In the genomic region with DNA sequence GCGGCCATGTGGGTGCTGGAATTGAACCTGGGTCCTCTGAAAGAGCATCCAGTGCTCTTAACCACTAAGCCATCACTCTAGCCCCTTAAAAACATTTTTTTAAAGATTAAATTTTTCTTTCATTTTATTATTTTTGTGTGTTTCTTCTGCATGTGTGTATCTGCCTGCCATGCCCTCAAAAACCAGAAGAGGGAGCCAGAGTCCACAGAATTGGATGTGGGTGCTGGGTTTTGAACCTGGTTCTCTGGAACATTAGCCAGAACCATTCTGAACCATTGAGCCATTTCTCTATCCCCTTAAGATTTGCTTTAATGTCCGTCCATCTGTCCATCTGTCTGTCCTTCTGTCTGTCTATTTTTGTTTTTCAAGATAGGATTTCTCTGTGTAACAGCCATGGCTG, we compare ENCODE assay signal across 8 mouse cellular contexts. TPM values are rescaled to one million over a fixed set of nuclear protein-coding genes. Genes with fewer than 3 reads are reported as not detected.
DNase-seq lines count a peak whose midpoint lies in the region; TF ChIP-seq lines count a peak whose summit lies in the region.

No protein-coding gene starts in this region.

- H3K27ac ChIP-seq in bone marrow, adult 2 months (ENCODE audit: control insufficient read depth, insufficient read depth, low read depth, low read length, poor library complexity), result no peak overlapping the region

- H3K4me1 ChIP-seq in bone marrow, adult 2 months (ENCODE audit: control insufficient read depth, insufficient read depth, low read length), result peaks cover 9% of the 10 kb centered on the region; the same call in 1 of the 2 replicates

- H3K4me3 ChIP-seq in bone marrow, adult 2 months (replicated peaks; ENCODE audit: control insufficient read depth, low read depth, low read length), result no peak overlapping the region

- intact Hi-C loops in left cerebral cortex, postnatal 4 days (cut with DNase I), result loop anchor here (5.0 kb wide), 1 partner anchor 54 kb away; a partner anchor contains a TSS

- peak; percentile 63 to 77 for DNase-seq in cerebellum, postnatal 14 days
- DNase-seq in cerebellum, adult 9-11 months, result no peak
- DNase-seq in left cerebral cortex, postnatal 4 days, result peak; percentile 37
- no peak for DNase-seq in left cerebral cortex, adult 9 months (ENCODE audit: low spot score in 2 of 2)
- peak; percentile 58 for DNase-seq in kidney, postnatal 14 days
- peak; percentile 53 for DNase-seq in retina, postnatal 1 day
- DNase-seq in left cerebral cortex, adult 8-10 months (ENCODE audit: low spot score in 2 of 2), result no peak

- TF ChIP-seq CTCF in bone marrow, adult 2 months (IDR thresholded peaks at IDR 0.05; ENCODE audit: control insufficient read depth, insufficient read depth, low read length), result peak; percentile 72

- no peak for TF ChIP-seq POLR2A in bone marrow, adult 2 months (IDR thresholded peaks at IDR 0.05; ENCODE audit: borderline replicate concordance, control insufficient read depth, low read depth, low read length)

- WGBS in bone marrow, adult 2 months, result 64% methylated on average over 2 of the region's 2 CpGs

RNA-seq across cellular contexts. Expression of a gene that starts 11.6 kb away (rescaled TPM):
- 10 to 100 TPM; 25.5 to 25.8 TPM for total RNA-seq in left cerebral cortex, postnatal 4 days (2021)
- 15.4 and 35.2 TPM in 2 replicates for polyA plus RNA-seq in bone marrow, adult 2 months (2011; ENCODE audit: insufficient read depth, insufficient read length, low replicate concordance, missing spikeins)
- total RNA-seq in left cerebral cortex, adult 8-10 months (2022), result 10 to 100 TPM; 15.0 to 17.6 (median 15.2) TPM

RNA-seq across cellular contexts. Expression of a gene that starts 17.4 kb away (rescaled TPM):
- total RNA-seq in left cerebral cortex, postnatal 4 days (2021), result under 1 TPM in 1 of 2 experiments, not detected in 1; 0.78 TPM
- not detected in 2 replicates for polyA plus RNA-seq in bone marrow, adult 2 months (2011; ENCODE audit: insufficient read depth, insufficient read length, low replicate concordance, missing spikeins)
- total RNA-seq in left cerebral cortex, adult 8-10 months (2022), result under 1 TPM in 2 of 4 experiments, not detected in 2; 0.33 to 0.53 TPM

RNA-seq across cellular contexts. Expression of a gene that starts 35.2 kb away (rescaled TPM):
- 10 to 100 TPM; 48.3 to 54.7 TPM for total RNA-seq in left cerebral cortex, postnatal 4 days (2021)
- 69.2 and 133 TPM in 2 replicates for polyA plus RNA-seq in bone marrow, adult 2 months (2011; ENCODE audit: insufficient read depth, insufficient read length, low replicate concordance, missing spikeins)
- total RNA-seq in left cerebral cortex, adult 8-10 months (2022), result 10 to 100 TPM; 81.8 to 96.8 (median 91.6) TPM

RNA-seq across cellular contexts. Expression of a gene that starts 49.8 kb away (rescaled TPM):
- 1 to 10 TPM; 6.2 to 8.1 TPM for total RNA-seq in left cerebral cortex, postnatal 4 days (2021)
- 5.5 and 17.5 TPM in 2 replicates for polyA plus RNA-seq in bone marrow, adult 2 months (2011; ENCODE audit: insufficient read depth, insufficient read length, low replicate concordance, missing spikeins)
- 1 to 10 TPM; 1.5 to 2.7 (median 2.1) TPM for total RNA-seq in left cerebral cortex, adult 8-10 months (2022)

RNA-seq across cellular contexts. Expression of a gene that starts 56.3 kb away (rescaled TPM):
- 10 to 100 TPM; 14.8 to 15.1 TPM for total RNA-seq in left cerebral cortex, postnatal 4 days (2021)
- polyA plus RNA-seq in bone marrow, adult 2 months (2011; ENCODE audit: insufficient read depth, insufficient read length, low replicate concordance, missing spikeins), result 10.1 and 19.5 TPM in 2 replicates
- 10 to 100 TPM; 11.8 to 17.1 (median 14.0) TPM for total RNA-seq in left cerebral cortex, adult 8-10 months (2022)

Comparison
In these comparisons a context has a peak if more than half of its experiments do, and no peak if none do; other contexts are left out.
1. DNase-seq: peak in cerebellum, postnatal 14 days (2 of 2), left cerebral cortex, postnatal 4 days (single experiment), kidney, postnatal 14 days (single experiment) and retina, postnatal 1 day (single experiment); none in cerebellum, adult 9-11 months (single experiment), left cerebral cortex, adult 9 months (0 of 2) and left cerebral cortex, adult 8-10 months (0 of 2).